Mouse (Mus musculus): Measurements from ENCODE around the gene Cul7. TPM values are rescaled to one million over a fixed set of nuclear protein-coding genes. Genes with fewer than 3 reads are reported as not detected.

Gene Cul7
- total and polyA plus RNA-seq, 3 experiments, result 33.3 to 82.5 (median 68.1) TPM

DNA sequence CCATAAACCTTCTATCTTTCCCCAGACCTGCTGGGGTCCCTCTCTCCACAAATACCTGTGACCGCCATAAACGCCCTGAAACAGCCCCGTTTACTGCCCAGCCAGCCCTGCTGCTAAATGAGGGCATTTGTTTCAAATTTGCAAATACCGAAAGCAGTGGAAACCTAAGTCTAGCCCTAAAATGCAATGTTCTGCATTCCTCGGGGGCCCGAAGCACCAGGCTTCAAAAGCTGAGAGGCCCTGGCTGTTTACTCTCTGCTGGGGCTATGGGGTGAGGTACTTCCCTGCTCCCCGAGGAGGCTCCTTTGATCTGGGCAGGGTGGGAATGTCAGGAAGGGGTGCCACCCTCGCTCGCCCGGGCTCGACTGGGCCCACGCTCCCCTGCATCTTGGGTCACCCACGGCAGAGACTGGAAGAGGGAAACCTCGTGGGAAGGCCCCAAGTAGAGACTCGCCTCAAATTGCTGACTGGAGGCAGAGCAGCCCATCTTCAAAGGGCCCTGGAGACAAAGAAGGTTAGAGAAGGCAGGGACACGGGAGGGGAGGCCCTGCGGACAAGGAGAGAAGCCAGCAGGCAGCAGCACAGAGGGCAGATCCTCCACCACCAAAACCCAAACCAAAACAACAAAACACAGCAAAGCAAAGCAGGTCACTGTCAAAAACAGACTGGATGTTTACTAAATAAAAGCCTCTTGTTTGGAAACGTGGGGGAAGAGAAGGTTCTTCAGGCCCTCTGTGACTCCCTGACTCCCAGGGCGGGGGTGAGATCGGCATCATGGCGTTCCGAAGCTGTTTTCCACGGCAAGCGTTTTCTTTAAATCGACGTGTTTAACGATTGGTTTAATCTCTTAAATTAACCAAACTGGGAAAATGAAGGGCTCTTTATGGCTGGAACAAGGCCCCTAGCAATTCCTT, 31.1 kb upstream of the Cul7 start:
- H3K4me1 ChIP-seq (ENCODE audit: control insufficient read depth in 1 of 2, insufficient read depth in 2 of 2), result peaks cover 34 to 56% of the 10 kb centered on the region in 2 experiments
- peak overlapping the region; percentile 61; the same call in 1 of the 2 replicates for H3K27ac ChIP-seq (ENCODE audit: insufficient read depth, low read depth)
- no peak for DNase-seq (ENCODE audit: extremely low read depth)
- H3K36me3 ChIP-seq (replicated peaks in 1 of 2; ENCODE audit: control insufficient read depth in 1 of 2, insufficient read depth in 1 of 2, low read length in 1 of 2), result no peaks in the 10 kb centered on the region
- H3K9ac ChIP-seq (ENCODE audit: insufficient read depth, low read depth), result no peak overlapping the region
- dilution Hi-C loops (cut with MboI; ENCODE audit: extremely low pct_ligation_motif_present, extremely low pct_unique_long_range_greater_than_20kb, low sequenced_read_pairs) (no loop called here), in situ Hi-C loops (cut with MboI; ENCODE audit: low pct_ligation_motif_present, low pct_unique_long_range_greater_than_20kb, low sequenced_read_pairs) (no loop called here)
- H3K27me3 ChIP-seq (replicated peaks), result no peaks in the 10 kb centered on the region
- no peaks in the 10 kb centered on the region for H3K9me3 ChIP-seq (replicated peaks; ENCODE audit: low read length)
- peak overlapping the region in 1 of 3 experiments; percentile 16 for H3K4me3 ChIP-seq (replicated peaks in 1 of 3; ENCODE audit: low read depth in 2 of 3, low read length in 2 of 3, poor library complexity in 1 of 3)
- TF ChIP-seq IRF4 (IDR thresholded peaks at IDR 0.05; ENCODE audit: low read depth, low read length) (no peak), JUND (conservative IDR thresholded peaks at IDR 0.05; ENCODE audit: low read depth, low read length) (no peak), ZNF384 (IDR thresholded peaks at IDR 0.05; ENCODE audit: low read depth, low read length) (no peak), PAX5 (IDR thresholded peaks at IDR 0.05; ENCODE audit: low read length) (no peak), CTCF (conservative IDR thresholded peaks at IDR 0.05 in 1 of 2, IDR thresholded peaks at IDR 0.05 in 1 of 2; ENCODE audit: low read depth in 2 of 2, low read length in 2 of 2) (no peak), E2F4 (IDR thresholded peaks at IDR 0.05; ENCODE audit: insufficient replicate concordance, low read depth, low read length) (no peak), BHLHE40 (IDR thresholded peaks at IDR 0.05; ENCODE audit: low read depth, low read length) (no peak), ZMIZ1 (IDR thresholded peaks at IDR 0.05; ENCODE audit: low read depth, low read length) (no peak), EP300 (IDR thresholded peaks at IDR 0.05; ENCODE audit: low read length) (no peak), TCF12 (IDR thresholded peaks at IDR 0.05; ENCODE audit: low read depth, low read length) (no peak), TBP (conservative IDR thresholded peaks at IDR 0.05; ENCODE audit: low read depth, low read length) (no peak), NELFE (IDR thresholded peaks at IDR 0.05; ENCODE audit: low read depth, low read length) (no peak), MAX (IDR thresholded peaks at IDR 0.05; ENCODE audit: low read length) (no peak), MEF2A (IDR thresholded peaks at IDR 0.05; ENCODE audit: borderline replicate concordance, low read depth, low read length) (no peak), ZC3H11A (IDR thresholded peaks at IDR 0.05; ENCODE audit: low read depth, low read length) (no peak), UBTF (IDR thresholded peaks at IDR 0.05; ENCODE audit: low read depth, low read length) (no peak), NRF1 (IDR thresholded peaks at IDR 0.05; ENCODE audit: low read depth, low read length) (no peak)
- H3K4me2 ChIP-seq (ENCODE audit: insufficient read depth, low read depth, poor library complexity, severe bottlenecking), result peak overlapping the region; percentile 51
- no peaks in the 10 kb centered on the region for H3K79me2 ChIP-seq (replicated peaks; ENCODE audit: control insufficient read depth, extremely low read depth, insufficient read depth, poor library complexity, severe bottlenecking)

DNA sequence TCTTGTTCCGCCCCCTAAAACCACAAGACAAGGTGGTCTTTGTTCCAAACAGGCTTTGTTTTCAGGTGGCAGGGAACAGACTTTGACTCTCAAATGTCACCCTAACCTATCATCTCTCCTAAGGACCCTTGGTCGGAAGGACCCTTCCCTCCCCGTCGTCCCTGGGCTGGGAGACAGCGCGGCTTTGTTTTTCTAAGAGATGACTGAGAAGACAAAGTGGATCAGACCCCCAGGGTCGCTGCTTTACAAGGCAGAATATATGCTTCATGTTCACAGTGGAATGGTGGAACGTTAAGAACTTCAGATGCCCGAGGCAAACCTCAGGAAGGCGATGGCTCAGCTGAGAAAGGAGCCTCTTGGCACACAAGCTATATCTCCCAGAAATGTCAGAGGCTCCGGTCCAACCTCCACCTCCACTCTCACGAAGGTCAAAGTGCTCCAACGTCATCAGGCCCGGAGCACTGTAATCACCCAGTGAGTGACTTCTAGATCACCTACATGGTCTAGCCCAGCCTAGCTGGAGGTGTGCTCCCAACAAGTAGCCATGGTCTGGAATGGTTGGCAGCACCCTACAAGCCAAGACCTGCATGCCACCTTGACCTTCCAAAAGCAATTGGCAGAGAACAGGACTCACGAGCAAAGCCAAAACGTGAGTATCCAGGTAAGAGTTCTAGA, 30.3 kb upstream of the Cul7 start:
- Histone ChIP-seq H3K4me2 (ENCODE audit: insufficient read depth, low read depth, poor library complexity, severe bottlenecking) (no peak overlapping the region), H3K36me3 (replicated peaks in 1 of 2; ENCODE audit: control insufficient read depth in 1 of 2, insufficient read depth in 1 of 2, low read length in 1 of 2) (no peaks in the 10 kb centered on the region), H3K27me3 (replicated peaks) (no peaks in the 10 kb centered on the region), H3K79me2 (replicated peaks; ENCODE audit: control insufficient read depth, extremely low read depth, insufficient read depth, poor library complexity, severe bottlenecking) (no peaks in the 10 kb centered on the region), H3K27ac (ENCODE audit: insufficient read depth, low read depth) (no peak overlapping the region), H3K9ac (ENCODE audit: insufficient read depth, low read depth) (no peak overlapping the region), H3K9me3 (replicated peaks; ENCODE audit: low read length) (no peaks in the 10 kb centered on the region), H3K4me1 (ENCODE audit: control insufficient read depth in 1 of 2, insufficient read depth in 2 of 2) (peaks cover 39 to 64% of the 10 kb centered on the region in 2 experiments), H3K4me3 (replicated peaks in 1 of 3; ENCODE audit: low read depth in 2 of 3, low read length in 2 of 3, poor library complexity in 1 of 3) (no peak overlapping the region)
- in situ Hi-C loops (cut with MboI; ENCODE audit: low pct_ligation_motif_present, low pct_unique_long_range_greater_than_20kb, low sequenced_read_pairs), result no loop called here
- dilution Hi-C loops (cut with MboI; ENCODE audit: extremely low pct_ligation_motif_present, extremely low pct_unique_long_range_greater_than_20kb, low sequenced_read_pairs), result no loop called here
- no peak for DNase-seq (ENCODE audit: extremely low read depth)
- no peak for TF ChIP-seq POLR2AphosphoS2 (IDR thresholded peaks at IDR 0.05; ENCODE audit: low read depth, low read length)
- TF ChIP-seq USF1 (IDR thresholded peaks at IDR 0.05; ENCODE audit: low read depth, low read length), result no peak
- no peak for TF ChIP-seq MAZ (IDR thresholded peaks at IDR 0.05; ENCODE audit: low read depth, low read length)
- no peak for TF ChIP-seq ELF1 (IDR thresholded peaks at IDR 0.05; ENCODE audit: low read depth, low read length)
- TF ChIP-seq ZMIZ1 (IDR thresholded peaks at IDR 0.05; ENCODE audit: low read depth, low read length), result no peak
- no peak for TF ChIP-seq CTCF (conservative IDR thresholded peaks at IDR 0.05 in 1 of 2, IDR thresholded peaks at IDR 0.05 in 1 of 2; ENCODE audit: low read depth in 2 of 2, low read length in 2 of 2)
- TF ChIP-seq MAFK (IDR thresholded peaks at IDR 0.05; ENCODE audit: insufficient replicate concordance, low read length), result no peak
- no peak for TF ChIP-seq NELFE (IDR thresholded peaks at IDR 0.05; ENCODE audit: low read depth, low read length)
- no peak for TF ChIP-seq JUN (IDR thresholded peaks at IDR 0.05; ENCODE audit: insufficient read depth, low read depth, low read length)
- TF ChIP-seq RAD21 (IDR thresholded peaks at IDR 0.05; ENCODE audit: low read depth, low read length), result no peak
- no peak for TF ChIP-seq TCF12 (IDR thresholded peaks at IDR 0.05; ENCODE audit: low read depth, low read length)

All from CH12.LX (cell line).